Mouse (Mus musculus) ovary, postnatal 14 days (tissue): ENCODE results near the gene C5ar2.

ENCODE experiments used
- DNase-seq: peaks from one replicate; pipeline ENCODE4 v3.0.0; 2022; ENCODE audit warnings: low spot score

The C5ar2 gene

GRCm38 (mm10) chr7:16198540-16198939 is 45.4 kb downstream of the C5ar2 start:
- no peak for DNase-seq

GRCm38 (mm10) chr7:16197166-16197565 is 46.8 kb downstream of the C5ar2 start:
- DNase-seq: no peak

GRCm38 (mm10) chr7:16196616-16197015 is 47.3 kb downstream of the C5ar2 start:
- DNase-seq: no peak

GRCm38 (mm10) chr7:16193702-16194101 is 50.3 kb downstream of the C5ar2 start:
- no peak for DNase-seq

GRCm38 (mm10) chr7:16192315-16192714 is 51.6 kb downstream of the C5ar2 start:
- peak; percentile 69 for DNase-seq

GRCm38 (mm10) chr7:16187494-16187893 is 56.5 kb downstream of the C5ar2 start:
- no peak for DNase-seq
